ENCODE assay signal across 14 mouse cellular contexts in the genomic region with DNA sequence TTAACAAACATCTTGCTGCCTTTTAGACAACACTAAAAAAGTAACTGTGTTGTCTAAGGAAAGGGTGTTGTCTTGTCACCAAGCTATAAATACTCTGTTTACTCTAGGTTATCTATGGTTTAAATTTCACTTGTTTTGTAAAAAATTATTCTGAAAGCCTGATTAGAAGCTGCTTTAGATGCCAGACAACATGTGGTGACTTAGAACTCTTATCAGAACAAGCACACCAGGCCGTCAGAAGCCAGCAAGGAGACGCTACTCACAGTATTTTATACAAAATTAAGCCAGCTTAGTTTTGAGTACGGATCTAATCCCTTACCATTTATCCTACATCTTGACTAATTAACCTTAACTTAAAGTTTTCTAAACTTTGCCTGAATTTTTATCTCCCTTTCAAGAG.
"Had no signal": no experiment of that assay in that cellular context is flagged by ENCODE, and none has a peak within 500 bp of the region (broad histone marks: within the 10 kb centered on the region; RNA-seq: fewer than 3 reads in every experiment).

No protein-coding gene starts in this region.

- H3K4me1 ChIP-seq: intestine, embryonic 15.5 days had no signal

- H3K4me3 ChIP-seq: intestine, embryonic 15.5 days; kidney, embryonic 15.5 days; limb, embryonic 13.5 days; megakaryocyte, embryonic 14.5 days; midbrain, embryonic 13.5 days had no signal

- H3K4me2 ChIP-seq: intestine, embryonic 15.5 days; kidney, embryonic 15.5 days; limb, embryonic 13.5 days; midbrain, embryonic 13.5 days had no signal

- H3K9me3 ChIP-seq: intestine, embryonic 15.5 days; kidney, embryonic 15.5 days; limb, embryonic 13.5 days; megakaryocyte, embryonic 14.5 days; midbrain, embryonic 13.5 days had no signal

- H3K27me3 ChIP-seq: intestine, embryonic 15.5 days; kidney, embryonic 15.5 days; megakaryocyte, embryonic 14.5 days; midbrain, embryonic 13.5 days had no signal

- ATAC-seq: intestine, embryonic 15.5 days; midbrain, embryonic 13.5 days had no signal

- H3K36me3 ChIP-seq: intestine, embryonic 15.5 days; kidney, embryonic 15.5 days; limb, embryonic 13.5 days; midbrain, embryonic 13.5 days had no signal

- H3K27ac ChIP-seq: intestine, embryonic 15.5 days; kidney, embryonic 15.5 days; limb, embryonic 13.5 days; midbrain, embryonic 13.5 days had no signal

- H3K9ac ChIP-seq: intestine, embryonic 15.5 days; kidney, embryonic 15.5 days; limb, embryonic 13.5 days; midbrain, embryonic 13.5 days had no signal

- DNase-seq: kidney, adult 18-20 months; kidney, postnatal 14 days; layer of hippocampus, postnatal 36 days; lung, adult 18-20 months; lung, postnatal 4 days; right cerebral cortex, adult 18-20 months; right cerebral cortex, postnatal 25 days; thymus, adult 18-20 months; thymus, postnatal 14 days had no signal
